Mouse (Mus musculus) heart, embryonic 16.5 days (tissue): ENCODE data around the gene Clic1. TPM values are rescaled to one million over a fixed set of nuclear protein-coding genes. Genes with fewer than 3 reads are reported as not detected.

Experiments
- ATAC-seq: fragments of 200-750 bp; cut with Nextera tagmentation; replicated peaks from 2 replicates; pipeline ENCODE4 v1.8.0; 2017; ENCODE audit warnings: moderate number of reproducible peaks; ENCODE audit not compliant: insufficient read depth, low FRiP score; ENCODE audit errors: extremely low read depth
- H3K27ac ChIP-seq: fragments of 300-500 bp; sonication (generic); 2 replicates; pipeline ENCODE4 v1.5.1; 2014; ENCODE audit warnings: mild to moderate bottlenecking, low read length, control low read depth, moderate library complexity
- H3K27me3 ChIP-seq: fragments of 300-500 bp; sonication (generic); 2 replicates; pipeline ENCODE4 v1.6.1; 2014; ENCODE audit warnings: low read length, mixed read lengths; ENCODE audit not compliant: control insufficient read depth, insufficient read depth
- H3K36me3 ChIP-seq: fragments of 300-500 bp; sonication (generic); 2 replicates; pipeline ENCODE4 v1.6.1; 2014; ENCODE audit not compliant: control insufficient read depth, insufficient read depth
- H3K4me1 ChIP-seq: fragments of 300-500 bp; sonication (generic); 2 replicates; pipeline ENCODE4 v1.6.1; 2014; ENCODE audit warnings: low read length, mixed read lengths; ENCODE audit not compliant: control insufficient read depth, insufficient read depth
- H3K4me2 ChIP-seq: fragments of 300-500 bp; sonication (generic); 2 replicates; pipeline ENCODE4 v1.6.1; 2014; ENCODE audit warnings: low read depth, mild to moderate bottlenecking, control low read depth, low read length
- H3K4me3 ChIP-seq: fragments of 300-500 bp; sonication (generic); 2 replicates; pipeline ENCODE4 v1.5.1; 2014; ENCODE audit warnings: mild to moderate bottlenecking, control low read depth, low read length
- H3K9ac ChIP-seq: fragments of 300-500 bp; sonication (generic); 2 replicates; pipeline ENCODE4 v1.6.1; 2014; ENCODE audit warnings: low read length, control low read depth
- H3K9me3 ChIP-seq: fragments of 300-500 bp; sonication (generic); replicated peaks from 2 replicates; pipeline ENCODE4 v1.6.1; 2016; ENCODE audit warnings: low read length; ENCODE audit not compliant: control insufficient read depth
- WGBS: fragments of 180-500 bp; shearing (Covaris S2); extraction: QIAGEN DNeasy Blood & Tissue Kit; methylation state at CpG from one replicate; pipeline ENCODE4 v1.1.7; 2014; 5-methylcytosine and 5-hydroxymethylcytosine counted together
- polyA plus RNA-seq: library from polyadenylated mRNA; unstranded; fragments of >200 nt; fragmentation: Nextera tagmentation; extraction: Ambion mirVana; gene quantifications from 2 replicates; pipeline ENCODE4 v1.2.1, GENCODE M21; 2015

Clic1 gene
- polyA plus RNA-seq, 1 experiment from 2014 or later, result 372 TPM

- no peak for ATAC-seq
- H3K9me3 ChIP-seq, result no peaks in the 10 kb centered on the region
- 63% methylated on average over 3 of the region's 3 CpGs for WGBS
Measured at GRCm38 (mm10) chr17:35018171-35018570, 31.6 kb upstream of the Clic1 start.

GRCm38 (mm10) chr17:35019894-35020293 is 29.9 kb upstream of the Clic1 start:
- Histone ChIP-seq H3K9me3 (no peaks in the 10 kb centered on the region), H3K4me3 (no peak overlapping the region), H3K27me3 (no peaks in the 10 kb centered on the region), H3K9ac (no peak overlapping the region), H3K4me2 (no peak overlapping the region), H3K27ac (no peak overlapping the region), H3K36me3 (peaks cover 8% of the 10 kb centered on the region), H3K4me1 (peaks cover 18% of the 10 kb centered on the region)
- no peak for ATAC-seq
- 77% methylated on average over 11 of the region's 11 CpGs for WGBS

More at GRCm38 (mm10) chr17:35018171-35018570, 31.6 kb upstream of the Clic1 start:
- Histone ChIP-seq H3K4me3 (no peak overlapping the region), H3K4me2 (no peak overlapping the region), H3K4me1 (peaks cover 18% of the 10 kb centered on the region), H3K27me3 (no peaks in the 10 kb centered on the region), H3K9ac (no peak overlapping the region; the same call in 1 of the 2 replicates), H3K36me3 (peaks cover 25% of the 10 kb centered on the region), H3K27ac (no peak overlapping the region)

GRCm38 (mm10) chr17:35020551-35020950 is 29.2 kb upstream of the Clic1 start:
- Histone ChIP-seq H3K4me2 (no peak overlapping the region), H3K27me3 (no peaks in the 10 kb centered on the region), H3K36me3 (0 out of 2 replicates have a peak, but pooled peaks cover 4% of the 10 kb centered on the region), H3K9me3 (no peaks in the 10 kb centered on the region), H3K27ac (no peak overlapping the region), H3K4me1 (peaks cover 18% of the 10 kb centered on the region), H3K9ac (no peak overlapping the region), H3K4me3 (no peak overlapping the region)
- 86% methylated on average over 8 of the region's 8 CpGs for WGBS
- ATAC-seq, result no peak

- H3K9ac ChIP-seq, result no peak overlapping the region
- H3K27ac ChIP-seq, result peak overlapping the region; percentile 81
- no peaks in the 10 kb centered on the region for H3K27me3 ChIP-seq
- 9% methylated on average over 17 of the region's 17 CpGs for WGBS
- H3K9me3 ChIP-seq, result no peaks in the 10 kb centered on the region
- H3K4me3 ChIP-seq, result peak overlapping the region; percentile 3; the same call in 1 of the 2 replicates
- H3K4me1 ChIP-seq, result peaks cover 13% of the 10 kb centered on the region
- H3K4me2 ChIP-seq, result peak overlapping the region; percentile 37
- 0 out of 2 replicates have a peak, but pooled peaks cover under 1% of the 10 kb centered on the region for H3K36me3 ChIP-seq
- peak; percentile 19 for ATAC-seq
Measured at GRCm38 (mm10) chr17:35021163-35021808, 28.5 kb upstream of the Clic1 start.

GRCm38 (mm10) chr17:35021842-35022477 is 27.8 kb upstream of the Clic1 start:
- Histone ChIP-seq H3K27ac (peak overlapping the region; percentile 81), H3K36me3 (no peaks in the 10 kb centered on the region), H3K27me3 (no peaks in the 10 kb centered on the region), H3K4me2 (peak overlapping the region; percentile 37; the same call in 1 of the 2 replicates), H3K4me1 (peaks cover 8% of the 10 kb centered on the region), H3K9ac (no peak overlapping the region; the same call in 1 of the 2 replicates), H3K9me3 (no peaks in the 10 kb centered on the region), H3K4me3 (no peak overlapping the region)
- WGBS, result 23% methylated on average over 6 of the region's 6 CpGs
- ATAC-seq, result peak; percentile 67

- H3K4me3 ChIP-seq, result no peak overlapping the region
- H3K27me3 ChIP-seq, result no peaks in the 10 kb centered on the region
- H3K27ac ChIP-seq, result peak overlapping the region; percentile 81
- peaks cover 13% of the 10 kb centered on the region for H3K4me1 ChIP-seq
- WGBS, result 88% methylated on average over 8 of the region's 8 CpGs
- no peaks in the 10 kb centered on the region for H3K9me3 ChIP-seq
- H3K4me2 ChIP-seq, result no peak overlapping the region
- H3K36me3 ChIP-seq, result no peaks in the 10 kb centered on the region
- no peak overlapping the region for H3K9ac ChIP-seq
- no peak for ATAC-seq
Measured at GRCm38 (mm10) chr17:35022541-35023060, 27.2 kb upstream of the Clic1 start.

GRCm38 (mm10) chr17:35023221-35023620 is 26.5 kb upstream of the Clic1 start:
- peaks cover 14% of the 10 kb centered on the region for H3K4me1 ChIP-seq
- WGBS, result 77% methylated on average over 5 of the region's 5 CpGs

GRCm38 (mm10) chr17:35023756-35024155 is 26.0 kb upstream of the Clic1 start:
- 64% methylated on average over 4 of the region's 4 CpGs for WGBS

More at GRCm38 (mm10) chr17:35023221-35023620, 26.5 kb upstream of the Clic1 start:
- Histone ChIP-seq H3K27me3 (no peaks in the 10 kb centered on the region), H3K4me3 (no peak overlapping the region), H3K27ac (no peak overlapping the region), H3K36me3 (no peaks in the 10 kb centered on the region), H3K4me2 (no peak overlapping the region), H3K9ac (no peak overlapping the region), H3K9me3 (no peaks in the 10 kb centered on the region)
- no peak for ATAC-seq

GRCm38 (mm10) chr17:35024261-35024660 is 25.5 kb upstream of the Clic1 start:
- ATAC-seq, result no peak
- no peak overlapping the region for H3K4me3 ChIP-seq
- no peak overlapping the region for H3K4me2 ChIP-seq
- 50% methylated on average over 13 of the region's 13 CpGs for WGBS
- H3K27ac ChIP-seq, result no peak overlapping the region
- no peak overlapping the region; the same call in 1 of the 2 replicates for H3K9ac ChIP-seq
- H3K36me3 ChIP-seq, result no peaks in the 10 kb centered on the region
- H3K27me3 ChIP-seq, result no peaks in the 10 kb centered on the region
- H3K9me3 ChIP-seq, result no peaks in the 10 kb centered on the region
- H3K4me1 ChIP-seq, result peaks cover 14% of the 10 kb centered on the region

More at GRCm38 (mm10) chr17:35023756-35024155, 26.0 kb upstream of the Clic1 start:
- Histone ChIP-seq H3K9ac (no peak overlapping the region), H3K36me3 (no peaks in the 10 kb centered on the region), H3K4me1 (peaks cover 14% of the 10 kb centered on the region), H3K4me3 (no peak overlapping the region), H3K27ac (no peak overlapping the region), H3K27me3 (no peaks in the 10 kb centered on the region), H3K9me3 (no peaks in the 10 kb centered on the region), H3K4me2 (no peak overlapping the region)
- ATAC-seq, result no peak
